ENCODE assay signal across 8 mouse cellular contexts in genomic region chr14:21048879-21049278, GRCm38 (mm10). TPM values are rescaled to one million over a fixed set of nuclear protein-coding genes. Genes with fewer than 3 reads are reported as not detected.
A peak's percentile ranks its signal among the peaks of the same experiment; 100 is the strongest.
DNase-seq lines count a peak whose midpoint lies in the region; ATAC-seq and TF ChIP-seq lines count a peak whose summit lies in the region.

No protein-coding gene starts in this region.

- H3K4me3 ChIP-seq in hindbrain, embryonic 11.5 days (ENCODE audit: low read depth, low read length): no peak overlapping the region
- H3K4me3 ChIP-seq in hindbrain, embryonic 16.5 days (ENCODE audit: low read length): no peak overlapping the region
- no peak overlapping the region for H3K4me3 ChIP-seq in cortical plate, adult 2 months (ENCODE audit: insufficient read depth, low read length)
- H3K4me3 ChIP-seq in thymus, adult 2 months (ENCODE audit: control insufficient read depth, insufficient read depth, low read length): no peak overlapping the region
- no peak overlapping the region for H3K4me3 ChIP-seq in forebrain, embryonic 14.5 days (ENCODE audit: low read depth, low read length)

- ATAC-seq in hindbrain, embryonic 11.5 days (ENCODE audit: low FRiP score): no peak
- ATAC-seq in hindbrain, embryonic 16.5 days: no peak
- no peak for ATAC-seq in forebrain, embryonic 14.5 days
- no peak for ATAC-seq in erythroid progenitor cell, adult 5-6 weeks (replicated peaks; ENCODE audit: low FRiP score, poor library complexity, severe bottlenecking)

- H3K9ac ChIP-seq in hindbrain, embryonic 11.5 days (ENCODE audit: low read depth, low read length): no peak overlapping the region
- H3K9ac ChIP-seq in hindbrain, embryonic 16.5 days (ENCODE audit: low read depth, low read length): no peak overlapping the region
- no peak overlapping the region for H3K9ac ChIP-seq in forebrain, embryonic 14.5 days (ENCODE audit: low read length)

- no peaks in the 10 kb centered on the region for H3K4me1 ChIP-seq in hindbrain, embryonic 11.5 days (replicated peaks; ENCODE audit: control insufficient read depth, insufficient read depth, low read length)
- peaks cover 9% of the 10 kb centered on the region for H3K4me1 ChIP-seq in hindbrain, embryonic 16.5 days (ENCODE audit: control insufficient read depth, insufficient read depth, low read depth, low read length)
- peaks cover 3% of the 10 kb centered on the region; the same call in 1 of the 2 replicates for H3K4me1 ChIP-seq in cortical plate, adult 2 months (ENCODE audit: control insufficient read depth, insufficient read depth, low read length)
- H3K4me1 ChIP-seq in thymus, adult 2 months (replicated peaks; ENCODE audit: control insufficient read depth, insufficient read depth, low read length): peaks cover 4% of the 10 kb centered on the region; the same call in 1 of the 2 replicates
- peaks cover 9% of the 10 kb centered on the region for H3K4me1 ChIP-seq in forebrain, embryonic 14.5 days (ENCODE audit: control insufficient read depth, insufficient read depth, low read length)

- no peaks in the 10 kb centered on the region for H3K27me3 ChIP-seq in hindbrain, embryonic 11.5 days (ENCODE audit: control insufficient read depth, insufficient read depth, low read length)
- H3K27me3 ChIP-seq in hindbrain, embryonic 16.5 days (replicated peaks; ENCODE audit: control insufficient read depth, insufficient read depth, low read length): no peaks in the 10 kb centered on the region
- H3K27me3 ChIP-seq in thymus, adult 2 months (ENCODE audit: control insufficient read depth, insufficient read depth, low read length): no peaks in the 10 kb centered on the region
- H3K27me3 ChIP-seq in forebrain, embryonic 14.5 days (replicated peaks; ENCODE audit: control insufficient read depth, insufficient read depth, low read length): no peaks in the 10 kb centered on the region

- H3K36me3 ChIP-seq in hindbrain, embryonic 11.5 days (ENCODE audit: control insufficient read depth, insufficient read depth, low read length): no peaks in the 10 kb centered on the region
- no peaks in the 10 kb centered on the region for H3K36me3 ChIP-seq in hindbrain, embryonic 16.5 days (ENCODE audit: control insufficient read depth, insufficient read depth, low read length)
- no peaks in the 10 kb centered on the region for H3K36me3 ChIP-seq in thymus, adult 2 months (ENCODE audit: control insufficient read depth, insufficient read depth, low read length)
- H3K36me3 ChIP-seq in forebrain, embryonic 14.5 days (ENCODE audit: control insufficient read depth, insufficient read depth, low read length): peaks cover 8% of the 10 kb centered on the region; the same call in 1 of the 2 replicates

- peak; percentile 44 for DNase-seq in hindbrain, embryonic 11.5 days (ENCODE audit: low spot score)
- peak; percentile 69 for DNase-seq in ES-CJ7 (ENCODE audit: low read depth, low spot score)
- DNase-seq in lung, adult 18-20 months: peak; percentile 54 to 63
- DNase-seq in thymus, adult 2 months: peak; percentile 63
- no peak for DNase-seq in forebrain, embryonic 14.5 days (ENCODE audit: low spot score)

- no peak for TF ChIP-seq POLR2A in cortical plate, adult 2 months (IDR thresholded peaks at IDR 0.05; ENCODE audit: extremely low read depth, insufficient read depth, low read length)
- TF ChIP-seq POLR2A in thymus, adult 2 months (IDR thresholded peaks at IDR 0.05; ENCODE audit: control insufficient read depth, extremely low read depth, insufficient read depth, low read length, poor library complexity): no peak

- TF ChIP-seq CTCF in cortical plate, adult 2 months (IDR thresholded peaks at IDR 0.05; ENCODE audit: extremely low read depth, insufficient read depth, low read length): peak; percentile 43; the same call in 1 of the 2 replicates
- TF ChIP-seq CTCF in thymus, adult 2 months (IDR thresholded peaks at IDR 0.05; ENCODE audit: borderline replicate concordance, control insufficient read depth, extremely low read depth, insufficient read depth, low read length, poor library complexity): no peak

- H3K27ac ChIP-seq in hindbrain, embryonic 11.5 days (ENCODE audit: low read depth, low read length): no peak overlapping the region
- no peak overlapping the region for H3K27ac ChIP-seq in hindbrain, embryonic 16.5 days (ENCODE audit: low read depth, low read length)
- no peak overlapping the region for H3K27ac ChIP-seq in cortical plate, adult 2 months (ENCODE audit: insufficient read depth, low read length)
- no peak overlapping the region for H3K27ac ChIP-seq in thymus, adult 2 months (ENCODE audit: control insufficient read depth, insufficient read depth, low read length)
- no peak overlapping the region for H3K27ac ChIP-seq in forebrain, embryonic 14.5 days (ENCODE audit: low read depth, low read length)

- H3K4me2 ChIP-seq in hindbrain, embryonic 11.5 days (replicated peaks; ENCODE audit: low read depth, low read length): no peak overlapping the region
- no peak overlapping the region for H3K4me2 ChIP-seq in hindbrain, embryonic 16.5 days (ENCODE audit: low read length)
- no peak overlapping the region for H3K4me2 ChIP-seq in forebrain, embryonic 14.5 days (ENCODE audit: low read length)

- H3K9me3 ChIP-seq in hindbrain, embryonic 11.5 days (ENCODE audit: control insufficient read depth, low read length): no peaks in the 10 kb centered on the region
- no peaks in the 10 kb centered on the region for H3K9me3 ChIP-seq in hindbrain, embryonic 16.5 days (ENCODE audit: control insufficient read depth, low read length)
- no peaks in the 10 kb centered on the region for H3K9me3 ChIP-seq in forebrain, embryonic 14.5 days (replicated peaks; ENCODE audit: control insufficient read depth, low read length)

RNA-seq across cellular contexts. Expression of gene Ap3m1, which starts 3.4 kb away (rescaled TPM):
- polyA plus RNA-seq in hindbrain, embryonic 11.5 days (2014; fragmentation: Nextera tagmentation; extraction: Ambion mirVana): 135 and 138 TPM in 2 replicates
- polyA plus RNA-seq in hindbrain, embryonic 16.5 days (2015; fragmentation: Nextera tagmentation; extraction: Ambion mirVana): 76.1 and 76.4 TPM in 2 replicates
- polyA plus RNA-seq in cortical plate, adult 2 months (2012; rRNA removed): 64.9 and 65.8 TPM in 2 replicates
- polyA plus RNA-seq in thymus, adult 2 months (2012; rRNA removed): 28.5 and 34.1 TPM in 2 replicates
- polyA plus RNA-seq in forebrain, embryonic 14.5 days (2014; fragmentation: Nextera tagmentation; extraction: Ambion mirVana): 139 and 145 TPM in 2 replicates
- 9.7 and 18.4 TPM in 2 replicates for total RNA-seq in erythroid progenitor cell, adult 5-6 weeks (2015; ENCODE audit: low replicate concordance)
- total RNA-seq in erythroid progenitor cell, adult 5-6 weeks (2017; ENCODE audit: low replicate concordance): 34.5 and 53.3 TPM in 2 replicates

RNA-seq across cellular contexts. Expression of gene Adk, which starts 3.5 kb away (rescaled TPM):
- 107 and 108 TPM in 2 replicates for polyA plus RNA-seq in hindbrain, embryonic 11.5 days (2014; fragmentation: Nextera tagmentation; extraction: Ambion mirVana)
- 41.4 and 45.9 TPM in 2 replicates for polyA plus RNA-seq in hindbrain, embryonic 16.5 days (2015; fragmentation: Nextera tagmentation; extraction: Ambion mirVana)
- 64.1 and 65.2 TPM in 2 replicates for polyA plus RNA-seq in cortical plate, adult 2 months (2012; rRNA removed)
- 12.7 and 18.5 TPM in 2 replicates for polyA plus RNA-seq in thymus, adult 2 months (2012; rRNA removed)
- polyA plus RNA-seq in forebrain, embryonic 14.5 days (2014; fragmentation: Nextera tagmentation; extraction: Ambion mirVana): 79.9 and 81.7 TPM in 2 replicates
- 28.1 and 67.1 TPM in 2 replicates for total RNA-seq in erythroid progenitor cell, adult 5-6 weeks (2015; ENCODE audit: low replicate concordance)
- total RNA-seq in erythroid progenitor cell, adult 5-6 weeks (2017; ENCODE audit: low replicate concordance): 31.3 and 66.4 TPM in 2 replicates
